Mouse (Mus musculus) embryo, embryonic 11 days (tissue): Measurements from ENCODE around the gene Xylb.
A peak's percentile ranks its signal among the peaks of the same experiment; 100 is the strongest.

ENCODE experiments used
- DNase-seq: peaks from one replicate; pipeline ENCODE4 v3.0.0-alpha.2; 2015

Xylb gene

DNA sequence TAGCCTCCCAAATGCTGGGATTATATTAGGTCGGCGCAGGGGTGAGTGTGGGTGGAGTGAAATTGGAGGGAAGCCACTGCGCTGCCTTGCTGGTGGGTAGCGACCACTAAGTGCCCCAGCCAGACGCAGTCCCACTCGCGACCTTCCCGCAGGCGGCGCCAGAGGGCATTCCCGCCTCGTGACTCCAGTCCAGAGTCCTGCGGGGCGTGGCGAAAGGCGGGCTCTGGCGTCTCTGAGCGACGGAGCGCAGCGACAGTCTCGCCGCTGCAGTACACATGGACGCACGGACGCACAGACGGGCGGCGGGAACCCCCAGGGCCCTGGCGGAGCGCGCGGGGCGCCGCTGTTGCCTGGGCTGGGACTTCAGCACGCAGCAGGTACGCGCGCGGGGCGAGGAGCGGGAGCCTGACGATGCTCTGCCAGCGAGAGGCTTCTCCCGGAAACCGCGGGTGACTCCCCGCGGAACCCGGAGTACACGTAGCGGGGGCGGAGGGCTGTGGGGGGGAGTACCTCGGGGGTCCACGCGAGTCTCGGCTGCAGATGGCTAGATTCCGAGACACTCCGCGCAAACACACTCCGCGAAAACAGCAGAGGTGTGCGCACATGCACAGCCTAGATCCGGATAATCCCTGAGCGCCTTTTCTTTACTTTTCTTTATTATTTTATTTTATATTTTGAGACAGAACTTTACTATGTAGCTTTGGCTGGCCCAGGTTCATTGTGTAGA, at the start of gene Xylb:
Gene Xylb, plus strand, starts transcription at position 51 of the 727 bp plus-strand sequence.
- peak; percentile 94 for DNase-seq

DNA sequence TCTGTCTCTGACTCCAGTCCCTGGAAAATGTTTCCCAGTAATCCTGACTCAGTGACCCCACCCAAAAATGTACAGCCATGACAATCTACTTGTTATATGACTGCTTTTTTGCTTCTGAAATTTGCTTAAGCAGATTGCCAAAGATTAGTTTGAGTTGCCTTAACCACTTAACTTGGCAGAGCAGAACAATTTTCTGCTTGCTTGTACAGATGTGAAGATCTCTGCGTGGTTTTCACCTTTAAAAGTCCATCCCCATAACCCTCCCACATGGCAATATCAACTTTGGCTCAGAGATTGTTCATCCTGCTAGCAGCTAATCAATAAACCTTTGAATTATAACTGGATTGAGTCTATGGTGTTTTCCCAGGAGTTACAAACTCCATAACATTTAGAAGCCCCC, 48.1 kb upstream of the Xylb start:
- DNase-seq: no peak

DNA sequence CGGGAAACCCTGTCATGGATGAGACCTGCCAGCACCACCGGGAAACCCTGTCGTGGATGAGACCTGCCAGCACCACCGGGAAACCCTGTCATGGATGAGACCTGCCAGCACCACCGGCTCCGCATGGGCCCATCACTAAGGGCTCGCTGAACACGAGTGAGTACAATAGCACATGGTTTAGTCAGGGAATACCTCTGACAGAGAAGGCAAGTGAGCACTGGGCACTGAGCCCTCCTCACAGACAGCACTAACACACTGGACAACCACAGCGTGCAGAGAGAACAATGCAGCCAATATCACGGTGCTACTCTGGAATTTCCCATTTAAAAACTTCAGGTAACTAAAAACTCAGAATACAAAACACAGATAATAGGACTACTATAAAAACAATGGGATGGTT, 44.1 kb upstream of the Xylb start:
- no peak for DNase-seq

DNA sequence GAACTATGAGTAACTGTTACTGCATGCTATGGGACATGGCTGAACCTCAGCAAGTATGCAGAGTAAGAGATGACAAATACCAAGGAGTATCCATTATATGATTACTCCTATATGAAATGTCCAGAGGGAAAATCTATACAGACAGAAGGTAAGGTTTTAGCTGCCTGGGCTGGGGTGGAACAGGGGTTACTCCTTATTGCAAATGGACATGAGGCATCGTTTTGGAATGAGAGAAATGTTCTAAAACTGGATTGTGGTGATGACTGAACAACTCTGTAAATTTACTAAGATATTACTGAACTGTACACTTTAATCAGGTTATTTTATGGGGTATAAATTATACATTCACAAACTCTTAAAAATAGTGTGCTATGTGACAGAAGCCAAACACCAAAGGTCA, 38.3 kb upstream of the Xylb start:
- no peak for DNase-seq

DNA sequence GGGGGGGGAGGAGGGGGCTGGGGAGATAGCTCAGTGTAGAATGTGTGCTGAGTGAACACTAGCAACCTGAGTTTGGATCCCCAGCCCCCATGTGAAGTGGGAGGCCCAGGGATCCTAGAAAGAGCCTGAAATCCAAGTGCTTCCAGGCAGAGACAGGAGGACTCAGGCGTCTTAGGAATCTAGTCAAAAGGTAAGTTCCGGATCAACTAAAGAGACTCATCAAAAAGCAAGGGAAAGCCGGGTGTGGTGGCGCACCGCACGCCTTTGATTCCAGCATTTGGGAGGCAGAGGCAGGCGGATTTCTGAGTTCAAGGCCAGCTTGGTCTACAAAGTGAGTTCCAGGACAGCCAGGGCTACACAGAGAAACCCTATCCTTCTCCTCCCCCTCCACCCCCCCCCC, 36.7 kb upstream of the Xylb start:
- DNase-seq: no peak

DNA sequence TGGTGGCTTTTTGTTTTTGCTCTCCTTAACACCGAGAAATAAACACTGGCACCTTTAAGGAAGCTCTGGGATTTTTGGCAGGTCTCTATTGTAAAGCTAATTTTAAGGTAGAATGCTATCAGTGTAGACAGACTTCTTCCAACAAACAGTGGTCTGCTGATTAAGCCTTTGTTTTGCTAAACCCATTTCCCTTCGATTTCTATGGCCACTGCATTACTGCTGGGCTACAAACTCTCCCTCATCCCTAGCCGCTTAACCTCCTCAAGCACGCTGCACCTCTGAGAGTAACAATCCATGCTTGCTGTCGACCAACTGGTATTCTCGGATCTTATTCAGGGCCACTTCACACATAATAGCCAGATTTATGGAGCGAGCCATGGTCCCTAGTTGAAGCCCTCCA, 36.2 kb upstream of the Xylb start:
- DNase-seq: peak; percentile 11

DNA sequence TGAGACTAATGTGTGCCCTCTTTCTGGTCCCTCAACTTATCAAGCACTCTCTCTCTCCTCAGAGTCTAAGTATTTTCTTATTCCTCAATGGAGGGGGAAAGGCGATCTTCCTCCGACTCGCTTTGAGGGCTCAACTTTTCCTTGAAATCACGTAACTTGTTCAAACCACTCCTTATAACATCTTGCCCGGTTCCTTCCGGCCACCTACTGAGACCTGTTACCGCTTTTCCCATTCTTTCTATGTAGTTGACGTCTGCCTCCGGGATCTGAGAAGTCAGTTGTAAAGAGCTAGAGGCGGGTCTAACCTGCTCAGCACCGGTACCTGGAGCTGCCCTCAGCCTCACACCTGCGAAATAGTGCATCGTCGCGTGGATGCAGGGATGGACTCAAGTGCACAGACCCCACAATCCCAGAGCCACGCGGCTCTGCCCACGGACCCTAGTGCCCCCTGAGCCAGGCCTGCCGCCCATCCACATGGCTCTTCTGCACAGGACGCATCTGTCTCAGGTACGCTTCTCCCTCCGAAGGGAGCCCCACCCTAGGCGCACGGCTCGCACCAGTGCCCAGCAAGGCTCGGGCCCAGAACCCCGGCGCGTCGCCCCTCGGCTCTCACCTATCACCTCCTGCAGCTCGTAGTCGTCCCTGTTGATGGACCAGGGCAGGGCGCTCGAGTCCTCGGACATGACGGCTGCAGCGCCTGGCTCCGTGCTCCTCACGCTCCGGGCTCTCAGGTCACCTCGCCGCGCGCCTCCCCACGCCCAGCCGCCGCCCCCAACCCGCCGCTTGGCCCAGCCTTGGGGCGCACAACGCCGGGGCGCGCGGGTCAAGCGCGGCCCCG, 35.6 kb upstream of the Xylb start:
- DNase-seq: peak; percentile 34

DNA sequence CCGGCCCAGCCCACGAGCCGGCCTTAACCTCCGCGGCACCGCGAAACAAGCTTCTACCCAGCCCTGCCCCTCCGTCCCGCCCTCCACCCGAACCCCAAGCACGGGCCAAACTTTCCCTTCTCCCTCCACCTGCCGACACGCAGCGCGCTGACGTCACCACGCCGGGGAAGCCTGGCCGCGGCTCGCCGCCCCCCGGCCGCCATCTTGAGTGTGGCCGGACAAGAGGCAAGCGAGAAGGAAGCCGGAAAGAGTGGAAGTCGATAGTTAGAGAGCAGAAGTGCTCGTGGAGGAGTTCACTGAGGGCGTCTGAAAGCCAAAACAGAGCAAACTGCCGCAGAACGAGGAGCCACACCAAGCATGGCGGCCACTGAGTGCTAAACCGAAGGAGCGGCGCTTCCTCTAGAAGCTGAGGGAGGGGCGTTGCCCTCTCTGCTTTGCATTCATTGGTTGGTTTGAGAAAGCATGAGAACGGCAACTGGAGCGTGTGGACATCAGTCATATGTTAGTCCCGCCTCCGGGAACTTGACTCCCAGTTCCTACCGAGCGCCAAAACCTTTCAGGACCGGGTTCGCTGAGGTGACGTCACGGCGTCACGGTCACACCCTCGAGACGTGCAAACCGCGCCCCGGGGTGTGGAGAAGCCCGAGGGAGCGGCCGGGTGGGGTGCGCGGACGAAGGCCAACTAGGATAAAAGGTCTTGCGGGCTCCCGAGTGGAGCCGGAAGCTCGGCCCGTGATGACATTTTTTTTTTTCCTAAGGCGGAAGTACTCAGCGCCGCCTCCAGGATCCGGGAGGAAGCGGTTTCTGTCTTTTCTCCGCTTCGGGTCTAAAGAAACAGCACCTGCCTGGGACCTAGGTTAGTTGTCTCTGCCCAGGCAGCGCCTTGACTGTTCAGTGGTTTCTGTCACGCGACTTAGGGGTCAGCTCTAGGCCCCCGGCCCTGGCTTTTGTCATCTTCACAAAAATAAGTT, 34.6 kb upstream of the Xylb start, which contains the start of gene Oxsr1:
Gene Oxsr1, minus strand, starts transcription at position 139 of the 971 bp plus-strand sequence.
- peak; percentile 98 for DNase-seq

DNA sequence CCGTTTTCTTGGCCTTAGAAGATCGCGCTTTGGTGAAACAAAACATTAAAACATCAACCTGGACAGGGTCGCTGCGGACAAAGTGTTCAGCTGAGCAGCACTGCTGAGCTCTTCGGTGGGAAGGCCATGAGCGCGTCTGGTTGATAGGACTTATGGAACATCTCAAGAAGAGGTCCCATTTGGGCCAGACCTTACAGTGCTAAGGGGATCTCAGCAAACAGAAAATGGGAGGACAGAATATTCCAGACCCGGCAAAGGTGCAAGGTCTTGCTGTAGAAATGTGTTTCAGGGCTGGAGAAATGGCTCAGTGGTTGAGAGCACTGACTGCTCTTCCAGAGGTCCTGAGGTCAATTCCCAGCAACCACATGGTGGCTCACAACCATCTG, 33.9 kb upstream of the Xylb start:
- no peak for DNase-seq

DNA sequence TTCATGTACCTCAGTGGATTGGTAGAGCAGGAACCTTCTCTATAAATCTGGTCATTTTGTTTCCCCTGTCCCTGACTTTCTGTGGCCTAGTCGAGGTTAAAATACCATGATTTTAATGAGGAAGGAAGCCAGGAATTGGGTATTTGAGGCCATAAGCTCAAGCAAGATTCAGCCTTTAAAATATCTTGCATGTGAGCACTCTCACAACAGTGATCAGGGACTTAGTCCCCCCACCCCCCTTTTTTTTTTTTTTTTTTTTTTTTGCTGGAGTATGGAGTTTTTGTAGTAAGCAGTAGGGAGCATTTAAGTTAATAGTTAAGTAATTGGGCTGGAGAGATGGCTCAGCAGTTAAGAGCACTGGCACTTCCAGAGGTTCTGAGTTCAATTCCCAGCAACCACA, 33.1 kb upstream of the Xylb start:
- no peak for DNase-seq

DNA sequence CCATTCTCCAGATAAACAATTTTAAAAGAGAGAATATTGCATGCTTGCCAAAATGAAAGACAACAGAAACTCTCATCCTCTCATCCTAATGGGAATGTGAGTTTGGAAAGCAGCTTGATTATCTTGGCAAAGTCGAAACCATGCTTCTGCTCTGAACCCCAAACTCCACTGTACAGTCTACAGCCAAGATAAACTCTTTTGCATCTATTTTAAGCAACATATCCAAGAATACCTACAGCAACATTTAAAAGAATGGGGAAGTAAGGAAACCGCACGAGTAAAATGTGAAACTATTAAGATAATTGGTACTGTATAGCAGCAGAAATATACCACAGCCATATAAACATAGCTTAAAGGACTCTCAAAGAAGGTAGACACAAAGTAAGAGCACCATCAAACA, 28.7 kb upstream of the Xylb start:
- no peak for DNase-seq

DNA sequence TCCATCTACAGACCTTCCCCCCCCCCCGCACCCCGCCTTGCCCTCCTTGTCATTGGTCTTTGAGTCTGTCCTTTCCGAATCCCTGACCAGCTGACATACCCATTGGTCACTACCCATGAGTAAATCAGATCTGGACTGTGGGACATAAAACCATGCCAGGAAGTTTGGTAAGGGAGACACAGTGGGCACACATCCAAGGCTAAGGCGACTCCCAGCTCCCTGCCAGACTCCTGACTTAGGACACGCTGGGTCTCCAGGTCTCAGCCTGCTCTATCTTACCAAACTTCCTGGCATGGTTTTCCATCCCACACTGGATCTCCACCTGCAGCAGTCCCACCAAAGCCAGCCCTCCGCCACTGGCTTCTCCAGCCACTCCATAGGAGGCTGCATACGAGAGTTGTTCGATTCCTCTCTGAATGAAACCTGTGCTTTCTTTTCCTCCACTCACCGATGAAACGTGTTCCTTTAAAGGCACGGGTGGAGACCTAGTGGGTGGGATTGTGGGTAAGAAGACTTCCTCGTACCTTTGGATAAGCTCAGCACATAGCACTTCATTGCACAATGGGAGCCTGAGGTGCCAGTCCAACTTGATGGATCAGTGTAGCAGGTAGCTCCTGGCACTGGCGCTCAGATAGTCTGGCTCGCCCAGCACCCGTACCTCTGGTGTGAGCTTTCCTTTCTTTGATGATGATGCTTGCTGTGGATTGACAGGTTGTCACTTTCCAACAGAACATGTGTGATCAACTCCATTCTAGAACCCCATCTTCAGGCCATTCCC, 26.8 kb upstream of the Xylb start:
- no peak for DNase-seq

DNA sequence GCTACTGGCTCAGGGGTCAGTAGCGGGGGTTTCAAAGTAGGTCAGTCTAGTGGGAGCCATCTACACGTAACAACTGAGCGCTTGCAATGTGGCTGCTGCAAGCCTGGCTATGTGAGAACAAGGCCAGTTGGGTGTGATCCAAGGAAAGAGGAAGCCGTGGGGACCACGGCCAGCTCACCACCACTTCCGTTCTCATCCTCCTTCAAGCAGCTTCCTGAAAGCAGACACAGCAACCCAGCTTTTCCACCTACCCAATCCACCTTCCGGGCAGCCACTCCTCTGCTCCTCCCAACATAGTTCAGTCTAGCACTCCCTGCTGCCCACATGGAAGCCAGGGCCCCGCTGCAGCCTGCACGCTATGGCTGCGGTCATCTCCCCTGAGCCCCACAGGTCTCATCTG, 22.9 kb upstream of the Xylb start:
- DNase-seq: no peak

DNA sequence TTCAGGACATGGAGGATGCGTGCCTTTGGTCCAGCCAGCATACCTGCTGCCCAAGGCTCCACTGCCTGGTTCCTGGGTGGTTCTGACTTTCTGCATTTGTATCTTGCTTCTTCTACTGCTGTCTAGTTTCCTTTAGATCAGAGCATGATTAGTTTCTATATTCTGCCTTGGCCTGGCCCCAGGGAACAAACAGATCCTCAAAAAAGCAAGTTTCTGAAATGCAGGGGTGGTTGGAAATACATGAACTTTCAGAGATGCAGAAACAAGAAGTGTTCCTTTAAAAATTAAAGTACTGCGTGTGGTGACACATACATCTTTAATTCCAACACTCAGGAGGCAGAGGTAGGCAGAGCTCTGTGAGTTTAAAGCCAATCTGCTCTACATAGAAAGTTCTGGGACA, 22.3 kb upstream of the Xylb start:
- no peak for DNase-seq

DNA sequence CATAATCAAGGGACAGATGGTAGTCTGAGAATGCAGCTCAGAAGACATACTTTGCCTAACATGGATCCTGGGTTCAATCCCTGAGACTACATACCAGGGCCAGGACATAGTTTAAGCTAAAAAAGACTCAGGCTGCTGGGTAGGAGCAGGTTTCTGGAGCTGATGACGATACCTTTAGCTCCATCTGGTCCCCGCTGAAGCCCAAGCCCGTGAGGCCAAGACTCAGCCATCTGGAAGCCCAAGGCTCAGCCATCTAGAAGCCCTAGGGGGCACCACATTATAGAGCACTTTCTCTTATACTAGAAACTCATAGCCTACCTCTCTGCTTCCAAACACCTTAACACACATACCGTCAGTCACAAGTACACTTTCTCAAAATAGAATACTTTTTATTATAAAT, 21.6 kb upstream of the Xylb start:
- no peak for DNase-seq

DNA sequence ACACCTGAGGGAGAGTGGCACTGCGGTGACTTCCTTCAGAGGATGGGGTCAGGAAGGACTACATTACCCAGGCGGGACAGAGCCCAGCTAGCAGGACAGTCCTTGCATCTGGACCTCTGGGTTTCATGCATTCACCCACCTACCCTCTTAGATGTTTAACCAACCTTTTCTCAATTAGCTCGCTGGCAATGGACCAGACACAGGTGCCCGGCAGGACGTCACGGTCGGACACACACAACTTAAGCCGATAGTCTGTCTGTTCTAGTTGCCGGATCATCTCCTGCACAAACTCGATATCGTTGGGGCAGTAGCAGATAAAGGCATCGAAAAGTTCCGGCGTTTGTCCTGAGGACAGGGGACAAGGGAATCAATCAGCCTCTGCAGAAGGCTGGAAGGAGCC, 19.3 kb upstream of the Xylb start:
- no peak for DNase-seq

DNA sequence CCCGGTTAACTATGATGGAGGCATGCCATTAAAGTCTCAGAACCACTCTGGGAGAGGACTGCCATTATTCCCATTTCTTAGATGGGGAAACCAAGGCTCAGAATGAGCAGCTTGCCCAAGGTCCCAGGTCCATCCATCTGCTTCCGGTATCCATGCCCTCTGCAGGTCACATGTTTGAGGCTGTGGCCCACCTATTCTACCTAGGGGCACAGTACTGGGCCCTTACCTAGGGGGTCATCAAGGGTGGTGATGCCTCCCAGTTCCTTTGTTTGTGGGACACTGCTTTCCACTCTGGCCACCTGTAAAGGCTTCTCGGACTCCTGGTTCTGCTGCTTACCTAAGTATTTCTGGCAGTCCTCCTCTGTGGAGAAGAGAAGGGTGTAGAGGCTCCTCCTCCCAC, 18.8 kb upstream of the Xylb start:
- no peak for DNase-seq

DNA sequence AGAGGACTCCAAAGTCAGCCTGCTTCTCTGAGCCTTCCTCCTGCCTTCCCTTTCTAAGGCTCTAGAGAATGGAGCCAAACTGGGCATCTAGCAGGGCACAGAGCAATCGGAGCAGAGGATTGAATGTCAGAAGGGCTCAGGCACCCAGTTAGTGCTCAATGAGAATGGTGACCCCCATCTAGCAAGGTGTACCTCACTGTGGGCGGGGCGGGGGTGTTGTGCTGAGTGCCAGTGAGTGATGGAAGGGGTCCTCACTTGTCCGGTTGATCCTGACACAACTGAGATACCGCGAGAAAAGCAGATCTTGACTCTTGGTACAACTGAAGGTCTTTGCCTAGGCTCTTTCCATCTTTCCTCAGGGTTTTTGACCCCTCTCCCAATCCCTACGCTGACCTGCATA, 18.1 kb upstream of the Xylb start:
- no peak for DNase-seq

DNA sequence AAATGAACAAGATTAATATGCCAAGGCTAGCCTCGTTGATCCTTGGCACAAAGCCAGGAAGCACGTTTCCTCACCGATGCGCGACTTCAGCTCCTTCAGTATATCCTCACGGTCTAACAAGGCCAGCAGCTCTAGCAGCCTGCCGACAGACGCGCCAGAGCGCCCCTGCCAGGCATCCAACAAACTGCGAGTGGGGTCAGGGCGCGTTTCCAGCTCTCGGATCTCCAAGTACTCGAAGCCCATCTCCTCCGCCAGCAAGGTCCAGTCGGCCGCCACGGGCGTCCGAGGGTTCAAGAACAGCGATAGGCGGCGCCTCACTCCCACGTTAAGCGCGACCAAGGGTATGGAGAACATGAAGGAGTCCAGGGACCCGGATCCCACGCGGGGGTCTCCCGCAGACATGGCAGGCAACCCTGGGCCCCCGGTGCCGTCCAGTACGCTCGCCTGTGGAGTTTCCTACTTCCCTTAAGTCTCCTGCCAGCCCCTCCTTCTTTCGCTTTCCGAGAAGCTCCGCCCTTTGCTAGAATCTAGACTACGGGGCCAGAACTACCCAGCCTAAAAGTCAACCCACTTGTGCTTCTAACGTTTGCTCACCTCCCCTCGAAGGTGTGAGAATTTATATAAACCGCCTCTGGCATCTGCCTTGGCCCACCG, 17.5 kb upstream of the Xylb start, which contains the start of gene Acaa1a:
Gene Acaa1a, plus strand, starts transcription at position 119 of the 654 bp plus-strand sequence.
- DNase-seq: peak; percentile 70

DNA sequence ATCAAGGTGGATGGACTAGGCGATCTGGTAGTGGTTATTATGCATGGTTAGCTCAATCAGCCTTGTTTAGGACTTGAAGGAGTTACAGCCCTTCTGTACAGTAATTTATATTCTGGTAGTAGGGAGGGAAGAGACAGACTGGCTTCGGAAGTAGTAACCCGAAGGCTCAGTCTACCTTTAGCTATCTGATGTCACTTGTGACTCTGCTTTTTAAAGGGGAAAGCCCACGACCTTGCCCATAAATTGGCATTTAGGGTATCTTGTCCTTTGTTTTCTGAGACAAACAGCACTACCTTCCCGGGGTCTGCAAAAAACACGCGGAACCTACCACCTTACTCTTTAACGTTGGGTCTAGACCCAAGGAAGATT, 17.0 kb upstream of the Xylb start:
- no peak for DNase-seq

DNA sequence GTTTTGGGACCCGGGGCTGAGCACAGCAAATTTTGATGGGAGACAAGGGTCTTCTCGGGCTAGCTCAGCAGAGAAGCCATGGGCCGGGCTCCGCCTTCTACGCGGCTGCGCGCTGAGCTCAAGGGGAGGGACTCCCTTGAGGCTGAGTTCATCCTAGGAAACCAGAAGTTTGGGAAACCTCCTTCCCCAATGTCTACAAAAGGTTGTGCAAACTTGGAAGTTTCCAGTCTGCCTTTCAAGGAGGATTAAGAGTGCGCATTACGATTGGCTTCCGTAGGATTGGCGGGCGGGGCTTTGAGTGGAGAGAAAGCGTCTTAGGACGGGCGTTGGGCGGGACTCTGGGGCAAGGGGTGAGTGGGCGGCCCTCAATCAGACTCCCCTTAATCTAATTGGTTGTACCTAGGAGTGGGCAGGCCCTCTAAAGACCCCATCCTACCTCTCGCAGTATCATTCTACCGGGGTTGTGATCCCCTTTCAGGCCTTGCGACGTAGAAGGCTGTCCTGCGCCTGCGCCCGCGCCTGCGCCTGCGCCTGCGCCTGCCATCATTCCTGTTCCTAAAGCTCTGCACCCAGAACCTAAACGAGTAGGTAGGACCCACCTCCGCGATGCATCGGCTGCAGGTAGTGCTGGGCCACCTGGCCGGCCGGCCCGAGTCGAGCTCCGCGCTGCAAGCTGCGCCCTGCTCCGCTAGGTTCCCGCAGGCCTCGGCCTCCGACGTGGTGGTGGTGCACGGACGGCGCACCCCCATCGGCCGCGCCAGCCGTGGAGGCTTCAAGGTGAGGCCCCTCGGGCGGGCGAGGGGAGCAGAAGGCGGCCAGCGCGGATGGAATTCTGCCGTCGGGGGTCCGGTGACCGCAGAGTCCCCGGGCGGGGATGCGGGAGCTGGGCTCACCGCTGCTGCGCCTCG, 16.0 kb upstream of the Xylb start, which contains the start of gene Myd88:
Gene Myd88, minus strand, starts transcription at position 503 of the 908 bp plus-strand sequence.
- peak; percentile 97 for DNase-seq
